ENCODE assay signal across 9 mouse cellular contexts in genomic region chr8:111010230-111010991, GRCm38 (mm10). TPM values are rescaled to one million over a fixed set of nuclear protein-coding genes. Genes with fewer than 3 reads are reported as not detected.
"Had no signal": no experiment of that assay in that cellular context is flagged by ENCODE, and none has a peak within 500 bp of the region (broad histone marks: within the 10 kb centered on the region; RNA-seq: fewer than 3 reads in every experiment).

No protein-coding gene starts in this region.

RNA-seq across cellular contexts. Expression of gene Exosc6, which starts 45.7 kb away (rescaled TPM):
- polyA plus RNA-seq: liver, adult 2 months; liver, embryonic 16.5 days; macrophage; midbrain, embryonic 13.5 days; midbrain, embryonic 14.5 days; midbrain, embryonic 15.5 days; midbrain, embryonic 16.5 days; midbrain, postnatal 0 days; myocyte had no signal
